Mouse (Mus musculus) ES-Bruce4 (cell line): ENCODE results near the gene Tomt.

Experiments
- CTCF ChIP-seq: IDR thresholded peaks from one replicate; pipeline ENCODE4 v1.8.1; 2011; ENCODE audit warnings: low read depth, low read length
- POLR2A ChIP-seq: IDR thresholded peaks from one replicate; pipeline ENCODE4 v1.8.1; 2011; ENCODE audit warnings: low read length; ENCODE audit not compliant: insufficient read depth

- TF ChIP-seq CTCF (no peak), POLR2A (no peak)
These were observed 23.6 kb downstream of the Tomt start for GRCm38 (mm10) chr7:101882413-101883154.
